Comparison of ENCODE assay signal across 8 mouse cellular contexts in genomic region chr10:128231146-128231545, GRCm38 (mm10). TPM values are rescaled to one million over a fixed set of nuclear protein-coding genes. Genes with fewer than 3 reads are reported as not detected.
DNase-seq lines count a peak whose midpoint lies in the region; ATAC-seq and TF ChIP-seq lines count a peak whose summit lies in the region.

No protein-coding gene starts in this region.

- no peaks in the 10 kb centered on the region for H3K9me3 ChIP-seq in neural tube, embryonic 13.5 days

- no peaks in the 10 kb centered on the region for H3K4me1 ChIP-seq in brown adipose tissue, adult 24 weeks (ENCODE audit: control insufficient read depth, insufficient read depth, insufficient read length, low read length)
- peaks cover 10% of the 10 kb centered on the region for H3K4me1 ChIP-seq in neural tube, embryonic 13.5 days (replicated peaks)

- no peaks in the 10 kb centered on the region for H3K27me3 ChIP-seq in neural tube, embryonic 13.5 days

- peak overlapping the region; percentile 82; the same call in 1 of the 2 replicates for H3K9ac ChIP-seq in neural tube, embryonic 13.5 days

- WGBS in neural tube, embryonic 13.5 days: 16% methylated on average over 5 of the region's 5 CpGs

- peak overlapping the region; percentile 92 for H3K27ac ChIP-seq in layer of hippocampus, adult 2 months
- H3K27ac ChIP-seq in brown adipose tissue, adult 24 weeks (replicated peaks; ENCODE audit: low read depth, low read length): no peak overlapping the region
- H3K27ac ChIP-seq in neural tube, embryonic 13.5 days (replicated peaks): 0 out of 2 replicates have a peak overlapping the region, but pooled peaks have one; percentile 93

- peak overlapping the region; percentile 85 for H3K4me3 ChIP-seq in layer of hippocampus, adult 2 months
- peak overlapping the region; percentile 84; the same call in 1 of the 2 replicates for H3K4me3 ChIP-seq in brown adipose tissue, adult 24 weeks (ENCODE audit: insufficient read depth, low read depth, low read length)
- H3K4me3 ChIP-seq in neural tube, embryonic 13.5 days: peak overlapping the region; percentile 75

- no peak for DNase-seq in layer of hippocampus, adult 2 months (ENCODE audit: low spot score in 2 of 2)
- DNase-seq in layer of hippocampus, postnatal 10 days (ENCODE audit: low spot score in 2 of 2): no peak
- DNase-seq in induced T-regulatory cell, adult 2 months (ENCODE audit: low read depth): peak; percentile 62
- DNase-seq in adrenal gland, postnatal 4 days (ENCODE audit: low spot score in 2 of 2): no peak
- DNase-seq in adrenal gland, adult 18-20 months (ENCODE audit: low spot score in 2 of 2): no peak
- DNase-seq in gastrocnemius, postnatal 36 days: no peak

- ATAC-seq in neural tube, embryonic 13.5 days (ENCODE audit: low read depth): no peak

- TF ChIP-seq CTCF in layer of hippocampus, adult 2 months (conservative IDR thresholded peaks at IDR 0.05): no peak

- no peaks in the 10 kb centered on the region for H3K36me3 ChIP-seq in neural tube, embryonic 13.5 days

- intact Hi-C loops in gastrocnemius, postnatal 36 days (cut with DNase I): no loop called here

- peak overlapping the region; percentile 69 for H3K4me2 ChIP-seq in neural tube, embryonic 13.5 days

RNA-seq across cellular contexts. Expression of gene Timeless, which starts 0.7 kb away (rescaled TPM):
- 1 to 10 TPM; 5.4 to 6.4 TPM for total RNA-seq in layer of hippocampus, adult 2 months (2021)
- 10 to 100 TPM in 1 of 2 experiments, 1 to 10 TPM in 1; 7.8 to 10.1 TPM for total RNA-seq in layer of hippocampus, postnatal 10 days (2021)
- polyA plus RNA-seq in brown adipose tissue, adult 24 weeks (2012; ENCODE audit: insufficient read depth, insufficient read length, missing spikeins): 3.6 and 5.3 TPM in 2 replicates
- 24.0 and 31.2 TPM in 2 replicates for polyA plus RNA-seq in neural tube, embryonic 13.5 days (2015; fragmentation: Nextera tagmentation; extraction: Ambion mirVana)
- 10 to 100 TPM; 28.4 to 34.0 TPM for total RNA-seq in adrenal gland, postnatal 4 days (2021)
- total RNA-seq in adrenal gland, adult 18-20 months (2021): 1 to 10 TPM; 3.9 to 5.4 TPM
- 1 to 10 TPM; 1.7 to 2.2 TPM for total RNA-seq in gastrocnemius, postnatal 36 days (2021)

RNA-seq across cellular contexts. Expression of gene Mip, which starts 5.5 kb away (rescaled TPM):
- total RNA-seq in layer of hippocampus, adult 2 months (2021): not detected
- not detected for total RNA-seq in layer of hippocampus, postnatal 10 days (2021)
- polyA plus RNA-seq in brown adipose tissue, adult 24 weeks (2012; ENCODE audit: insufficient read depth, insufficient read length, missing spikeins): not detected in 2 replicates
- polyA plus RNA-seq in neural tube, embryonic 13.5 days (2015; fragmentation: Nextera tagmentation; extraction: Ambion mirVana): not detected in 2 replicates
- not detected for total RNA-seq in adrenal gland, postnatal 4 days (2021)
- not detected for total RNA-seq in adrenal gland, adult 18-20 months (2021)
- not detected for total RNA-seq in gastrocnemius, postnatal 36 days (2021)

RNA-seq across cellular contexts. Expression of gene Spryd4, which starts 19.5 kb away (rescaled TPM):
- 10 to 100 TPM in 1 of 2 experiments, 1 to 10 TPM in 1; 9.5 to 10.4 TPM for total RNA-seq in layer of hippocampus, adult 2 months (2021)
- total RNA-seq in layer of hippocampus, postnatal 10 days (2021): 10 to 100 TPM; 11.5 to 12.8 TPM
- 7.8 and 10.0 TPM in 2 replicates for polyA plus RNA-seq in brown adipose tissue, adult 24 weeks (2012; ENCODE audit: insufficient read depth, insufficient read length, missing spikeins)
- polyA plus RNA-seq in neural tube, embryonic 13.5 days (2015; fragmentation: Nextera tagmentation; extraction: Ambion mirVana): 21.3 and 21.5 TPM in 2 replicates
- 10 to 100 TPM; 23.2 to 25.9 TPM for total RNA-seq in adrenal gland, postnatal 4 days (2021)
- total RNA-seq in adrenal gland, adult 18-20 months (2021): 10 to 100 TPM; 15.4 to 17.7 TPM
- 10 to 100 TPM; 31.8 to 32.3 TPM for total RNA-seq in gastrocnemius, postnatal 36 days (2021)

RNA-seq across cellular contexts. Expression of gene Apon, which starts 22.8 kb away (rescaled TPM):
- total RNA-seq in layer of hippocampus, adult 2 months (2021): not detected
- not detected for total RNA-seq in layer of hippocampus, postnatal 10 days (2021)
- polyA plus RNA-seq in brown adipose tissue, adult 24 weeks (2012; ENCODE audit: insufficient read depth, insufficient read length, missing spikeins): not detected in 2 replicates
- 0.17 and 0.32 TPM in 2 replicates for polyA plus RNA-seq in neural tube, embryonic 13.5 days (2015; fragmentation: Nextera tagmentation; extraction: Ambion mirVana)
- total RNA-seq in adrenal gland, postnatal 4 days (2021): 1 to 10 TPM in 1 of 2 experiments, not detected in 1; 4.7 TPM
- not detected for total RNA-seq in adrenal gland, adult 18-20 months (2021)
- total RNA-seq in gastrocnemius, postnatal 36 days (2021): not detected

RNA-seq across cellular contexts. Expression of gene Gls2, which starts 36.9 kb away (rescaled TPM):
- 10 to 100 TPM; 20.1 to 21.0 TPM for total RNA-seq in layer of hippocampus, adult 2 months (2021)
- total RNA-seq in layer of hippocampus, postnatal 10 days (2021): 10 to 100 TPM; 12.2 to 17.1 TPM
- polyA plus RNA-seq in brown adipose tissue, adult 24 weeks (2012; ENCODE audit: insufficient read depth, insufficient read length, missing spikeins): 0.87 TPM in 1 of 2 replicates, not detected in the other
- polyA plus RNA-seq in neural tube, embryonic 13.5 days (2015; fragmentation: Nextera tagmentation; extraction: Ambion mirVana): 1.1 and 1.7 TPM in 2 replicates
- 1 to 10 TPM; 4.8 to 8.2 TPM for total RNA-seq in adrenal gland, postnatal 4 days (2021)
- 1 to 10 TPM; 2.9 TPM for total RNA-seq in adrenal gland, adult 18-20 months (2021)
- total RNA-seq in gastrocnemius, postnatal 36 days (2021): under 1 TPM; 0.35 to 0.59 TPM
